Mouse (Mus musculus) ES-E14 (cell line): ENCODE data around the gene Farsb. TPM values are rescaled to one million over a fixed set of nuclear protein-coding genes. Genes with fewer than 3 reads are reported as not detected.

Source experiments
- DNase-seq: peaks from one replicate; pipeline ENCODE4 v3.0.0-alpha.2; 2013; ENCODE audit warnings: low read depth, low spot score
- H3K27ac ChIP-seq: 2 replicates; pipeline ENCODE4 v1.5.1; 2012; ENCODE audit warnings: low read depth, mild to moderate bottlenecking, low read length, moderate library complexity, mixed read lengths; ENCODE audit not compliant: poor library complexity, insufficient read depth, severe bottlenecking
- H3K36me3 ChIP-seq: 2 replicates; pipeline ENCODE4 v1.6.1; 2012; ENCODE audit warnings: mild to moderate bottlenecking, low read length, moderate library complexity, mixed read lengths; ENCODE audit not compliant: control insufficient read depth, poor library complexity, insufficient read depth, severe bottlenecking
- H3K4me1 ChIP-seq, 2 experiments: fragments of 150-350 bp in 1 of 2; sonication (generic) in 1 of 2; 2 replicates each; pipeline ENCODE4 v1.6.1; 2012; ENCODE audit warnings: low read length in 2 of 2, mild to moderate bottlenecking in 1 of 2, mixed read lengths in 1 of 2; ENCODE audit not compliant: control insufficient read depth in 2 of 2, insufficient read depth in 2 of 2, poor library complexity in 1 of 2
- H3K4me3 ChIP-seq, 2 experiments: fragments of 150-350 bp in 1 of 2; sonication (generic) in 1 of 2; 2 replicates each; pipeline ENCODE4 v1.5.1; 2012; ENCODE audit warnings: low read length in 2 of 2, low read depth in 1 of 2, mild to moderate bottlenecking in 1 of 2, mixed read lengths in 1 of 2; ENCODE audit not compliant: insufficient read depth in 1 of 2, poor library complexity in 1 of 2, severe bottlenecking in 1 of 2
- H3K9ac ChIP-seq: 2 replicates; pipeline ENCODE4 v1.6.1; 2012; ENCODE audit warnings: low read depth, mild to moderate bottlenecking, low read length, mixed read lengths; ENCODE audit not compliant: poor library complexity, insufficient read depth, severe bottlenecking
- H3K9me3 ChIP-seq: fragments of 150-350 bp; sonication (generic); 2 replicates; pipeline ENCODE4 v1.6.1; 2012; ENCODE audit warnings: low read depth, mild to moderate bottlenecking, low read length; ENCODE audit not compliant: control insufficient read depth, insufficient read depth
- CHD2 ChIP-seq: IDR thresholded peaks from 2 replicates; pipeline ENCODE4 v1.6.1; 2014; ENCODE audit warnings: mild to moderate bottlenecking, low read depth, low read length, inconsistent platforms
- HCFC1 ChIP-seq: IDR thresholded peaks from 2 replicates; pipeline ENCODE4 v1.6.1; 2012; ENCODE audit warnings: low read length, inconsistent platforms, borderline replicate concordance; ENCODE audit not compliant: insufficient read depth
- MAFK ChIP-seq: IDR thresholded peaks from 2 replicates; pipeline ENCODE4 v1.6.1; 2014; ENCODE audit warnings: mild to moderate bottlenecking, low read depth, low read length, inconsistent platforms; ENCODE audit not compliant: insufficient read depth
- ZC3H11A ChIP-seq: IDR thresholded peaks from 2 replicates; pipeline ENCODE4 v1.6.1; 2012; ENCODE audit warnings: low read depth, mild to moderate bottlenecking, inconsistent platforms, low read length, borderline replicate concordance
- ZNF384 ChIP-seq: IDR thresholded peaks from 2 replicates; pipeline ENCODE4 v1.6.1; 2012; ENCODE audit warnings: low read depth, low read length, inconsistent platforms
- in situ Hi-C, 2 experiments: fragments of 600-800 bp; cut with MboI; formaldehyde crosslinking; loops; one replicate each; pipeline ENCODE4 v1.15.1; 2025; ENCODE audit warnings: low sequenced_read_pairs in 2 of 2, inconsistent platforms in 1 of 2; ENCODE audit not compliant: unreplicated experiment in 2 of 2
- total RNA-seq: library from RNA; depleted of rRNA; stranded (reverse); fragments of 300-350 nt; gene quantifications from 2 replicates; pipeline ENCODE4 v1.2.3, GENCODE M21; 2012

The Farsb gene
- total RNA-seq, 1 experiment = 100 TPM

GRCm38 (mm10) chr1:78437150-78437549 is 51.5 kb downstream of the Farsb start:
- in situ Hi-C loops = no loop called here
- no peaks in the 10 kb centered on the region for H3K4me1 ChIP-seq
- no peak overlapping the region for H3K9ac ChIP-seq
- no peak for DNase-seq
- H3K4me3 ChIP-seq = no peak overlapping the region
- no peak overlapping the region for H3K27ac ChIP-seq
- TF ChIP-seq ZC3H11A = no peak
- TF ChIP-seq CHD2 = no peak
- no peak for TF ChIP-seq MAFK
- no peak for TF ChIP-seq HCFC1
- no peak for TF ChIP-seq ZNF384
- H3K9me3 ChIP-seq = no peaks in the 10 kb centered on the region
- peaks cover 8% of the 10 kb centered on the region for H3K36me3 ChIP-seq

- no peak for TF ChIP-seq ZNF384
- TF ChIP-seq HCFC1 = no peak
- TF ChIP-seq CHD2 = no peak
- TF ChIP-seq MAFK = no peak
- no peak for TF ChIP-seq ZC3H11A
- Histone ChIP-seq H3K36me3 (peaks cover 8% of the 10 kb centered on the region), H3K9me3 (no peaks in the 10 kb centered on the region), H3K9ac (no peak overlapping the region), H3K4me3 (no peak overlapping the region), H3K4me1 (no peaks in the 10 kb centered on the region), H3K27ac (no peak overlapping the region)
- in situ Hi-C loops = no loop called here
- no peak for DNase-seq
These were observed 52.3 kb downstream of the Farsb start for GRCm38 (mm10) chr1:78436445-78436844.

- no peak overlapping the region for H3K9ac ChIP-seq
- in situ Hi-C loops = no loop called here
- H3K36me3 ChIP-seq = peaks cover 8% of the 10 kb centered on the region
- TF ChIP-seq MAFK (no peak), ZC3H11A (no peak), HCFC1 (no peak), ZNF384 (no peak), CHD2 (no peak)
- no peak overlapping the region for H3K4me3 ChIP-seq
- no peaks in the 10 kb centered on the region for H3K9me3 ChIP-seq
- no peak overlapping the region for H3K27ac ChIP-seq
- H3K4me1 ChIP-seq = no peaks in the 10 kb centered on the region
- no peak for DNase-seq
These were observed 52.7 kb downstream of the Farsb start for GRCm38 (mm10) chr1:78435967-78436366.

GRCm38 (mm10) chr1:78433472-78433871 is 55.2 kb downstream of the Farsb start:
- Histone ChIP-seq H3K9ac (no peak overlapping the region), H3K27ac (no peak overlapping the region), H3K4me1 (no peaks in the 10 kb centered on the region), H3K9me3 (no peaks in the 10 kb centered on the region), H3K4me3 (no peak overlapping the region), H3K36me3 (peaks cover 4% of the 10 kb centered on the region)
- no peak for DNase-seq
- in situ Hi-C loops = no loop called here
- TF ChIP-seq ZNF384 (no peak), CHD2 (no peak), ZC3H11A (no peak), HCFC1 (no peak), MAFK (no peak)

GRCm38 (mm10) chr1:78428851-78429250 is 59.8 kb downstream of the Farsb start:
- no peak overlapping the region for H3K4me3 ChIP-seq
- DNase-seq = no peak
- H3K27ac ChIP-seq = no peak overlapping the region
- H3K9ac ChIP-seq = no peak overlapping the region
- peaks cover 8% of the 10 kb centered on the region for H3K36me3 ChIP-seq
- no peak for TF ChIP-seq ZC3H11A
- no peak for TF ChIP-seq MAFK
- no peak for TF ChIP-seq HCFC1
- no peak for TF ChIP-seq CHD2
- no peak for TF ChIP-seq ZNF384
- H3K4me1 ChIP-seq = no peaks in the 10 kb centered on the region
- no peaks in the 10 kb centered on the region for H3K9me3 ChIP-seq
- in situ Hi-C loops = no loop called here
